In genomic region chr3:132207469-132207868, GRCm38 (mm10) we compare ENCODE assay signal across 8 mouse cellular contexts.
DNase-seq lines count a peak whose midpoint lies in the region; ATAC-seq and TF ChIP-seq lines count a peak whose summit lies in the region.

No protein-coding gene starts in this region.

- peak; percentile 44; the same call in 1 of the 2 replicates for ATAC-seq in granulocyte monocyte progenitor cell, adult 5-6 weeks (replicated peaks; ENCODE audit: poor library complexity, severe bottlenecking)
- ATAC-seq in midbrain, embryonic 11.5 days (ENCODE audit: low FRiP score): peak; percentile 86

- TF ChIP-seq POLR2A in testis, adult 2 months (IDR thresholded peaks at IDR 0.05; ENCODE audit: control insufficient read depth, low read depth, low read length): no peak

- no peaks in the 10 kb centered on the region for H3K9me3 ChIP-seq in E14TG2a.4 (ENCODE audit: low read length)
- H3K9me3 ChIP-seq in midbrain, embryonic 11.5 days (ENCODE audit: control insufficient read depth, low read length): no peaks in the 10 kb centered on the region

- no peak overlapping the region for H3K4me3 ChIP-seq in E14TG2a.4 (replicated peaks; ENCODE audit: low read length)
- no peak overlapping the region for H3K4me3 ChIP-seq in midbrain, embryonic 11.5 days (ENCODE audit: low read depth, low read length)
- no peak overlapping the region for H3K4me3 ChIP-seq in testis, adult 2 months (ENCODE audit: control insufficient read depth, low read depth, low read length)

- H3K27ac ChIP-seq in midbrain, embryonic 11.5 days (ENCODE audit: low read depth, low read length): no peak overlapping the region
- no peak overlapping the region for H3K27ac ChIP-seq in testis, adult 2 months (ENCODE audit: control insufficient read depth, insufficient read depth, low read depth, low read length)

- no peaks in the 10 kb centered on the region for H3K27me3 ChIP-seq in E14TG2a.4 (ENCODE audit: insufficient read depth, low read length)
- no peaks in the 10 kb centered on the region for H3K27me3 ChIP-seq in midbrain, embryonic 11.5 days (ENCODE audit: control insufficient read depth, insufficient read depth, low read length)
- no peaks in the 10 kb centered on the region for H3K27me3 ChIP-seq in testis, adult 2 months (ENCODE audit: control insufficient read depth, insufficient read depth, low read length)

- no peaks in the 10 kb centered on the region for H3K4me1 ChIP-seq in E14TG2a.4 (replicated peaks; ENCODE audit: low read depth, low read length)
- H3K4me1 ChIP-seq in midbrain, embryonic 11.5 days (ENCODE audit: control insufficient read depth, insufficient read depth, low read length): no peaks in the 10 kb centered on the region
- no peaks in the 10 kb centered on the region for H3K4me1 ChIP-seq in testis, adult 2 months (ENCODE audit: control insufficient read depth, insufficient read depth, low read length)

- no peaks in the 10 kb centered on the region for H3K36me3 ChIP-seq in E14TG2a.4 (ENCODE audit: insufficient read depth, low read length)
- H3K36me3 ChIP-seq in midbrain, embryonic 11.5 days (ENCODE audit: control insufficient read depth, insufficient read depth, low read length): no peaks in the 10 kb centered on the region
- H3K36me3 ChIP-seq in testis, adult 2 months (ENCODE audit: control insufficient read depth, insufficient read depth, low read length): no peaks in the 10 kb centered on the region

- H3K9ac ChIP-seq in midbrain, embryonic 11.5 days (ENCODE audit: low read length): no peak overlapping the region

- 36% methylated on average over 11 of the region's 11 CpGs for WGBS in midbrain, embryonic 11.5 days

- TF ChIP-seq CTCF in E14TG2a.4 (conservative IDR thresholded peaks at IDR 0.05; ENCODE audit: low read length): peak; percentile 42
- peak; percentile 51; the same call in 1 of the 2 replicates for TF ChIP-seq CTCF in testis, adult 2 months (IDR thresholded peaks at IDR 0.05; ENCODE audit: control insufficient read depth, insufficient read depth, insufficient replicate concordance, low read depth, low read length)

- DNase-seq in 416B (ENCODE audit: low read depth): peak; percentile 54
- DNase-seq in embryo, embryonic 10.5 days (ENCODE audit: low spot score): peak; percentile 80
- DNase-seq in layer of hippocampus, adult 9-11 months: peak; percentile 10
- peak; percentile 95 for DNase-seq in midbrain, embryonic 11.5 days (ENCODE audit: low spot score, missing footprints)
- DNase-seq in spleen, postnatal 4 days (ENCODE audit: low spot score in 2 of 2): no peak

- H3K4me2 ChIP-seq in midbrain, embryonic 11.5 days: no peak overlapping the region

Comparison
In these comparisons a context has a peak if more than half of its experiments do, and no peak if none do; other contexts are left out.
1. DNase-seq: peak in 416B (single experiment), embryo, embryonic 10.5 days (single experiment), layer of hippocampus, adult 9-11 months (single experiment) and midbrain, embryonic 11.5 days (single experiment); none in spleen, postnatal 4 days (0 of 2).